Mouse (Mus musculus) stomach, postnatal 0 days (tissue): ENCODE data around the gene Tfap2b.

Experiments
- CTCF ChIP-seq: IDR thresholded peaks from 2 replicates; pipeline ENCODE4 v1.5.1; 2016; ENCODE audit warnings: antibody characterized with exemption, low read depth, mild to moderate bottlenecking, moderate library complexity
- EP300 ChIP-seq: optimal IDR thresholded peaks from 2 replicates; pipeline ENCODE3; 2016; ENCODE audit warnings: antibody characterized with exemption

DNA sequence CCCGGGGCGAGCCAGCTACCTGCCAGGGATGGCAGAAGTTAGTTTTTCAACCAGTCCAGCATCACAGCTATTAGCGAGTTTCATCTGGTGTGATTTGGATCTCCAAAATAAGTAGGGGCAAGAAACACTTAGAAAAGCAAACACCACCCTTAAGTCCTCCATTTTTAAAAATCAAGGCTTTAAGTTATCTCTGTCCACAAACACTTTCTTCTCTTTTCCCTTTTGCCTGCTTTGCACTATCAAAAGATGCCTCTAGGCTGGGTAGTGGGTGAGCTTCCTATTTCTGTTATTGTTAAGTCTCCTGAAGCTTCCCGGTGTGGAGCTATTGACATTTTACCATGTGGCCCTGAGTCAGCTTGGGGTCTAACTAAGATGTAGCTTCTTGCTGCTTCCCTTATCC, 4.5 kb downstream of the Tfap2b start:
- TF ChIP-seq CTCF (no peak), EP300 (no peak)
